Mouse (Mus musculus) thymus, postnatal 4 days (tissue): ENCODE measurements around the gene Lrp2.
"Not testable (repeated sequence)": the region's sequence is repeated elsewhere in the genome, so short reads cannot be mapped to it uniquely, and the experiment has no call there.

Experiments used
- DNase-seq: peaks from one replicate; pipeline ENCODE4 v3.0.0; 2021

Lrp2 gene

DNA sequence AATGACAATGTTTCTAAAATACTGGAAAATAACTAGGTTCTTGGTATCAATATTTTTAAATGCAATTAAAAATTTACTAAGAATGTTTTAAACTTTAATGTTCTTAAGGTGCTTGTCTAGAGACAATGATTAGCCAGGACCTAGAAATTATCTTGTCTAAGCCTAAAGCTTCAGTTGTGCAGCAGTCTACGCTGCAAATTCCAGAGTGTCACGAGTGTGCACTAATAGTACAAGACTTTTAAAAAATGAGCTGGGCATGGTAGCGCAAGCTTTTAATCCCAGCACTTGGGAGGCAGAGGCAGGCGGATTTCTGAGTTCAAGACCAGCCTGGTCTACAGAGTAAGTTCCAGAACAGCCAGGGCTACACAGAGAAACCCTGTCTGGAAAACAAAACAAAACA is 3.8 kb downstream of the Lrp2 start:
- DNase-seq, result not testable (repeated sequence)

GRCm38 (mm10) chr2:69580091-69580490 is 5.8 kb downstream of the Lrp2 start:
- no peak for DNase-seq

DNA sequence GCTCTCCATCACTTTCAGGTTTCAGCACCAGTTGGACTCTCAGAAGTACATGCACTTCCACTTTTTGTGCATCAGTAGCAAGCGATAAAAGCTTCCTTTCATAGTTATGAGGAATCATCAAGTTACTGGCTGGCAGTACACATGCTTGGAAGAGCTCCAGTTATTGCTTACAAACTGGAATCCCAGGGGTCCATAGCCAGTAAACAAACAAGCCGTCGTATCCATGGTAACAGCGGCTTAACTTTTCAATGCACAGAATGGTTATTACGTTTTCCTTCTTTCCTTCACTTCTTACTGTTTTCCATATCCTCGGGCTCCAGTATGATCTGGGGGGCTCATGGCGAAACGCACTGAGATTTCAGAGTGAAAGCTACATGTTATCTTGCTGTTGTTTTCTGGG is 7.7 kb downstream of the Lrp2 start:
- DNase-seq, result no peak

- no peak for DNase-seq
Measured at GRCm38 (mm10) chr2:69576531-69576930, 9.3 kb downstream of the Lrp2 start.

DNA sequence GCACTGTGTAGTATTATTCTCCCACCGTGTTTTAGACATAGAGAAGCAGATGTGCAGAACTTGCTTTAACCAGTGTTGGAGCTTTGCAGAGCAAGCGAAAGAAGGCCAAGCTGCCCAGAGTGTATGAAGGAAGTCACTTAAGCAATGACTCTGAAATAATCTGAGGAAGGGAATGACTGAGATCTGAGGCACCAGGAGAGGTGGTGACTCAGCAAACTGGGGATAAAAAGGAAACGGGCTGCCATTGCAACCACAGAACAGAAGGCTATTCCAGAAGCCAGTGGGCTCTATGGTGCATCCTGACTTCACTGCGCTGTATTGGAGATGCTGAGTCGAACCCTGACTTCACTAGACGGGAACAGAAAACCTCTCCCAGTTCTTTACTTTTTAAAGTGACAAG is 10.9 kb downstream of the Lrp2 start:
- no peak for DNase-seq

DNA sequence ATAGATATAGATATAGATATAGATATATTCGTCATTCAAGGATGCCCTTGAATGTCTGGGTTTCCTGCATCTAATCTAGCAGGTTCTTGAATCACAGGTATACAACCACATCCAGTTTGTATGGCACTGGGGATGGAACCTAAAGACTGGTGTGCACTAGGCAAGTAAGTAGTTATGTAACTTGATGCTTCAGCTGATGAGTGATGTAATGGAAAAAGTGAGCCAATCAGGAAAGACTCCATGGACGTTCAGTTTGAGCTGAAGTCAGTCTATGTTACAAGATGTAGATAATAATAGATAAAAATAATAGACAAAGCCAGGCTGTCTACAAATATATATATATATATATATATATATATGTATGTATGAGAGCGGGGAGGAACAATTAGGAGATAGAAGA is 11.6 kb downstream of the Lrp2 start:
- DNase-seq, result no peak

DNA sequence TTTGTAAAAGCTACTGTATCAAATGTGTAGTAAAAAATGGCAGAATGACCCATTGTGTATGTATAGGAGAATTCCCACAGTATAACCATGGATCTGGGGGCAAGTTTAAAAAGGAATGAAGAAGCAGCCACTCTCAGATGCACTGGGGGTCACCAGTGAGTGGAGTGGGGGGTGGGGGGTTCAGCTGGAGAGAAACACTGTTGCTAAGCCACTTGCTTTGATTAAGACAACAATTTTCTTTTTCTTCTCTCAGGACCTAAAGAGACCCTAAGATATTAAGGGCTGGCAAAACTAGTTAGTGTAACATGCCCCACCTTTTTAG is 12.2 kb downstream of the Lrp2 start:
- no peak for DNase-seq

DNA sequence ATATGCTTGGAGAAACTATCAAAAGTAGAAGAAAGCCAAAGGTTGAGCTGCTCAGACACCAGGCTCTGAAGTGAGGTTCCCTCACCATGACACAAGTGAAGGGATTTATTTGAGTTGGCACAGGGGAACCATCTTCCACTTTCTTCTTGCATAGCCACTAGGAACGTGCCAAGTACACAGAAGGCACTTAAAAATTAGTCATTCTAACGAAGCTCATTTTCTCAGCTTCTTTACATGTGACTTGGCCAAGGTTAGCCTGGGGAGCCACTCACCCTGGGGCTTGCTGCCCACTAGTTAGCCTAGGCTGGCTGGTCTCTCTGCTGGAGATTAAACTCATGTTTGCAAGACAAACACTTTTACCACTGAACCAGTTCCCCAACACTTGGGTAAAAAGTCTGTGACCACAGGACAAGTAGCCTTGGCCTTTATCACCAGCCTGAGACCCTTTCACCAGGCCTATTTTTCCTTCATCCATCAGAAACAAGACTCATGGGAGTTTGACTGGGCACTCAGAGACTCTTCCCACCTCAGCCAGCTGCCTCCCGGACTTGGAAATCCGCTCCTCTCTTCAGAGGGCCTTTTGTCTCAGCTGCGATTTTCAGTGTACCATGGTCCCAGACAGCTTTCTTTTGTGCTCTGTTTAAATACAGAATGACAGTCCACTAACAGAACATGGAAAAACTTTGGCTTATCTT is 12.7 kb downstream of the Lrp2 start:
- no peak for DNase-seq

DNA sequence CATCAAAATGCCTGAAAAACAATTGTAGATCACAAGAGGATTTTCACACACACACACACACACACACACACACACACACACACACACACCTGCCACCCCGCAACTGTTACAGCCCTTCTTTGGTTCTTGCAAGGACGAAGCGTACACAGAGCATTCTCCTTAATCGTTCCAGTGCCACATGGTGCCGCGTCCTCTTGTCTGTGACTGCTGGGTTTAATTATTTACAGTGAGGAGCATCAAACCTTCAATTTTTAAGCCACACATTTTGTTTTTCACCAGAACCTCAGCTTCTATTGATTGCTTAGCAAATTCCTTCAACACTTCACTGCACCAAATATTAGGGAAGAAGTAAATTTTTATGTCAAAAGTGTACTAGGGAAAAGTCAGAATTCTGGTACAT is 15.3 kb downstream of the Lrp2 start:
- no peak for DNase-seq

DNA sequence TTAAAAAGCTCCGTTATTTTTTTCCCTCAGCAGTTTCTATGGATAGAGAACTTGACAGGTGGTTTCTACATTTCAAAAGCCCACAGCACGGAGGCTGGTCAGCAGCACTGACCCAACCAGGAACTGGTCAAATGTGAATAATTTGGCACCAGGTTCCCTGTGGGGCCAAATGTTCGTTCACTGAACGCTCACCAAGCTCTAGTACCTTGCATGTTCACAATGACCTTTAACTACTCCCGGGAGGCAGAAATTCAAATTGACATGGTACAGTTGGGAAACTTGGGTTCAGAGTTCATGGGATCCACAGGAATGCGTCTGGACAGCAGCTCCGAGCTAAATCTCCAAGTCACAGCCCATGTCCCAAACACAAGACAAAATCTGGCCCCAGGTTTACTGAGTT is 19.6 kb downstream of the Lrp2 start:
- DNase-seq, result no peak

- DNase-seq, result no peak
Measured at GRCm38 (mm10) chr2:69563492-69563891, 22.4 kb downstream of the Lrp2 start.

DNA sequence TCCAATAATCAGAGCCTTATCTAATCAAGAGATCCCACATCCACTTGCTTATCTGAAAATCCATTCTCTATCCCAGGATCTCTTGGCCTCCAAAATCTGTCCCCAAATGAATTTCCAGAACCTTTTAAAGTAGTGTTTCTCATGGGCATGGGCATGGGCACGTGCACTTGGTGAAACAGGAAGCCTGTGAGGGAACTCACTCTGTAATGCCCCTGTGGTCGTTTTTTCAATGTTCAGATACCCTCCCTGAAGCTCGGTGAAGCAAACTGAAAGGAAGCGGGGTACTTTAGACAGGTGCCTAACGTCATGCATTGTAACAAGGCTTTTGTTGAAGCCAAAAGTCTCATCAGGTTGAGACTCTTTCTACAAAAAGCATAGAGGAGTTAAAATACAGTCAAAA is 23.1 kb downstream of the Lrp2 start:
- no peak for DNase-seq

- DNase-seq, result no peak
Measured at GRCm38 (mm10) chr2:69560221-69560620, 25.6 kb downstream of the Lrp2 start.

DNA sequence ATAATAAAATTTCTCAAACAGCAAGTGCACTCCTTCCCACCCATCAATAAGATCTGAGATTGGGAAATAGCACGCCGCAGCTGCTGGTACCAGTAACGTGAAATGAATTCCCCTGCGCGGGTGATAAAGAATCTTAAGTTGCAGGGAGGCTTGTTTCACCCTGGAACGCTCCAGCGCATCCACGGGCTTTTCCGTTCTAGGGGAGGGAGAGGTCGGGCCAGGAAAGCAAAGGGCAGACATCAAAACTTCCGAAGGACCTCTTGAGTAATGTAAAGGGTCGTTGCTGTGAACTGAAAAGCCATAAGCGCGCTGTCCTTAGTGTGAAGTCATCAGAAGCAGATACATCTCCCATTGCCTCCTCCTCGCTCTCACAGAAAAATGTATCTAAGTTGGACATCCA is 26.5 kb downstream of the Lrp2 start:
- no peak for DNase-seq

- DNase-seq, result no peak
Measured at GRCm38 (mm10) chr2:69556686-69557085, 29.2 kb downstream of the Lrp2 start.

- no peak for DNase-seq
Measured at GRCm38 (mm10) chr2:69551639-69552038, 34.2 kb downstream of the Lrp2 start.

GRCm38 (mm10) chr2:69546823-69547222 is 39.0 kb downstream of the Lrp2 start:
- no peak for DNase-seq

- no peak for DNase-seq
Measured at GRCm38 (mm10) chr2:69536018-69536417, 49.8 kb downstream of the Lrp2 start.

DNA sequence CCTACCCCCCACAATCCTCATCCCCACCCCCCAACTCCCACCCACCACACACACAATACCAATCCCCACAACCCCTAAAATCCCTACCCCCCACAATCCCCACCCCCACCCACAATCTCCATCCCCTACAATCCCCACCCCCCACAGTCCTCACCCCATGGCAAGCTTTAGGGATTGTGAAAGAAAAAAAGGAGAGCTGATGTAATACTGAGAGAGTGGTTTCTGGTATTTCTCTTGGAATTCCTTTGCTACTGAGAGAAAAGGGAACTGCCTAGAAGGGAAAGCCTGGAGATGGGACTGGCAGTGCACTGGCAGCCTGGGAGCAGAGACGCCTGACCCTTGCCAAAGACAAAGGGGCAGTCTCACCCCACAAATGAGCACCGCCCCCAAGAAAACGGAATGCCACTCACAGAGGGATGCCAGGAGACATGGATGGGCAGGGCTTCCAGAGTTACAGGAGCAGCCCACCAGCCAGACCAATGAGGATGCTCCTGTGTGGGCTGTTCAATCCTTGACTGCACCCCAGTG is 54.3 kb downstream of the Lrp2 start:
- no peak for DNase-seq

DNA sequence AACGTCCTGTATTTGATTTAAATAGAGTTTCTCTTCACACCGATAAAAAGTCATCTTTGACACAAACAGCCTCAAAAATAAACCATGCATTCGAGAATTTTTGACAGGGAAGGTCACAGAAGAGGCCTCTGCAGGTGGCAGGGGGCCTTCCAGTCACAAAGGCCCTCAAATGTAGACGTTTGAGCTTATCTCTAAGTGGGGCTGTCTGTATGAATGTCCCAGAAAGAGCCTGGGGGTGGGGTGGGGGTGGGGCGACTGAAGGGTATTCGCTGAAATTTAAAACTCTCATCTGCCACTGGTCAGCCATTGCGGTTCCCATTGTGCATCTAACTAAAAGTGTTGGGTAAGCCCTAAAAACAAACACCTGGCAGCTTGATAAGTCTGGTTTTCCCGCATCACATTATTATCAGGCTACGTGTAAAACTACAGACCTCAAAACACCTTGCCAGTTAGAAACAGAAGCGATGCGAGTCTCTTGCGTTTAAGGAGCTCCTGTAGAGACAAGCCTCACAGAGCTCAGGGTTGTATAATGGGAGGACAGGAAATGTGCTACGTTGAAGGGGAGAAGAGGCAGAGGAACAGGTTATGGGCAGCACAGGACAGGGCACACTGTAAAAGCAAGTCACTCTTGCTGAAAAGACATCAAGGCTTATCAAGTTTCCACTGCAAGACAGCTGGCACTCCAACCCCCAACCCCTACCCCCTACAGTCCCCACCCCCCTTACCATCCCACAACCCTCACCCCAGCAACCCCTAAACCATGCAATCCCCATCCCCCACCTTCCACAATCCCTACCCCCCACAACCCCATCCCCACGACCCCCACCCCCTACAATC is 55.0 kb downstream of the Lrp2 start:
- no peak for DNase-seq

DNA sequence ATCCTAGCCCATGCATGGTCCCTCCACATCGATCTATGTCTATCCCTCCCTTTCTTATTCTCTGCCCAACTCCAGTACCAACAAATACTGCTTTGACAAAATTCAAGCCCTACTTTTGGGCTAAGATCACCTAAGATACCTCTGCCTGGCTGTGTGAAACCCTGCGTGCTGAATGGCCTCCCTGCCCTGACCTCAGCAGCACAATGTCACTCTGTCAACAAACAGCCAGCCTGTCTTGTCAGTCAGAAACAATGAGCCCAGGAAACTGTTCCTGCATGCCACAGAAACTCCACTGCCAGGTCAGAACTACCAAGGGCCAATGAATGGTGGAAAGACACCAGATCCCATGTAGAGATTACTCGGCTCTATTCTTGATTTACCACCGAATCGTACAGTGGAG is 55.7 kb downstream of the Lrp2 start:
- DNase-seq, result no peak

GRCm38 (mm10) chr2:69520273-69520672 is 65.6 kb downstream of the Lrp2 start:
- no peak for DNase-seq

DNA sequence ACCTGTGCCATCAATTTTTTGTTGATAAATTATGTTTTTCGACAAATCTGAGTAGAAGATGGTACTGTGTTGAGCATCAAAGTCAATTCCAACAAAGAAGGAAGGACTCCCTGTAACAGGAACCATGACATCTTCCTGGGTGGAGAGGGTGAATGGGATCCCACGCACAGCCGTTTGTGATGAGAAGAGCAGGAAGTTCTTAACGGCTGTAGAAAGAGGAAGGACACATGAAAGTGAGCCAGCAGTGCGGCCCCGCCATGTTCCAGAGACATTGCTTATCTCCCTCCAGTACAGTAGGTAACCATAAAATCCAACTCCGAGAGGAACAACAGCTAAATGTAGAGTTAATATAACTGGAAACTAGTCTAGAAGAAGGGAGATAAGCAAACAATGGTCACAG is 67.6 kb downstream of the Lrp2 start:
- no peak for DNase-seq

- no peak for DNase-seq
Measured at GRCm38 (mm10) chr2:69511766-69512165, 74.1 kb downstream of the Lrp2 start.

- DNase-seq, result no peak
Measured at GRCm38 (mm10) chr2:69500357-69500756, 85.5 kb downstream of the Lrp2 start.
